Mouse (Mus musculus): ENCODE measurements around the gene BC005561.
"Not testable (repeated sequence)": the region's sequence is repeated elsewhere in the genome, so short reads cannot be mapped to it uniquely, and the experiment has no call there.

Gene BC005561

GRCm38 (mm10) chr5:104508195-104508891, at the start of gene BC005561:
TSS of gene BC005561 (plus strand) at chr5:104508352.
- DNase-seq = peak; percentile 90 to 93

- DNase-seq = peak; percentile 85 to 90
These were observed 49.1 kb upstream of the BC005561 start, which contains the start of gene Pkd2 for GRCm38 (mm10) chr5:104458832-104459705. TSS of gene Pkd2 (plus strand) at chr5:104459450.

GRCm38 (mm10) chr5:104459706-104460455, 48.3 kb upstream of the BC005561 start:
- DNase-seq = peak; percentile 81

- no peak for DNase-seq
These were observed 47.7 kb upstream of the BC005561 start for GRCm38 (mm10) chr5:104460456-104460838.

GRCm38 (mm10) chr5:104460856-104461255, 47.3 kb upstream of the BC005561 start:
- DNase-seq = peak in 1 of 2 experiments; percentile 28

GRCm38 (mm10) chr5:104465279-104465678, 42.9 kb upstream of the BC005561 start:
- no peak for DNase-seq

GRCm38 (mm10) chr5:104465731-104466130, 42.4 kb upstream of the BC005561 start:
- peak; percentile 76 to 85 for DNase-seq

GRCm38 (mm10) chr5:104466816-104467215, 41.3 kb upstream of the BC005561 start:
- DNase-seq = no peak

- no peak for DNase-seq
These were observed 39.6 kb upstream of the BC005561 start for GRCm38 (mm10) chr5:104468586-104468985.

- DNase-seq = peak; percentile 24 to 58
These were observed 37.2 kb upstream of the BC005561 start for GRCm38 (mm10) chr5:104470981-104471391.

GRCm38 (mm10) chr5:104472371-104472770, 35.8 kb upstream of the BC005561 start:
- peak in 1 of 2 experiments; percentile 58 for DNase-seq

- DNase-seq = no peak
These were observed 27.8 kb upstream of the BC005561 start for GRCm38 (mm10) chr5:104480367-104480766.

GRCm38 (mm10) chr5:104482856-104483255, 25.3 kb upstream of the BC005561 start:
- no peak for DNase-seq

GRCm38 (mm10) chr5:104491561-104491960, 16.6 kb upstream of the BC005561 start:
- peak in 1 of 2 experiments; percentile 28 for DNase-seq

GRCm38 (mm10) chr5:104504883-104505282, 3.3 kb upstream of the BC005561 start:
- no peak for DNase-seq

GRCm38 (mm10) chr5:104507829-104508194, 340 bp upstream of the BC005561 start:
- DNase-seq = no peak

GRCm38 (mm10) chr5:104511211-104511610, 3.1 kb downstream of the BC005561 start:
- no peak for DNase-seq

- peak in 1 of 2 experiments; percentile 39 for DNase-seq
These were observed 30.5 kb downstream of the BC005561 start for GRCm38 (mm10) chr5:104538612-104539011.

GRCm38 (mm10) chr5:104539331-104539730, 31.2 kb downstream of the BC005561 start:
- DNase-seq = no peak

GRCm38 (mm10) chr5:104568079-104568478, 59.9 kb downstream of the BC005561 start:
- not testable (repeated sequence) for DNase-seq

GRCm38 (mm10) chr5:104570766-104571165, 62.6 kb downstream of the BC005561 start:
- peak; percentile 52 to 72 for DNase-seq

GRCm38 (mm10) chr5:104571282-104571921, 63.2 kb downstream of the BC005561 start:
- peak; percentile 83 to 88 for DNase-seq

All from cerebellum, postnatal 25 days (tissue).